Mouse (Mus musculus) hindbrain, embryonic 15.5 days (tissue): Measurements from ENCODE around the gene Cd6. TPM values are rescaled to one million over a fixed set of nuclear protein-coding genes. Genes with fewer than 3 reads are reported as not detected.
A peak's percentile ranks its signal among the peaks of the same experiment; 100 is the strongest.

Experiments used
- ATAC-seq: fragments of 200-750 bp; cut with Nextera tagmentation; 2 replicates; pipeline ENCODE4 v1.8.0; 2017; ENCODE audit warnings: low read depth, moderate number of reproducible peaks, moderate TSS enrichment; ENCODE audit not compliant: low FRiP score
- H3K27ac ChIP-seq: fragments of 300-500 bp; sonication (generic); replicated peaks from 2 replicates; pipeline ENCODE4 v1.5.1; 2015; ENCODE audit warnings: mild to moderate bottlenecking, inconsistent platforms
- H3K27me3 ChIP-seq: fragments of 300-500 bp; sonication (generic); 2 replicates; pipeline ENCODE4 v1.6.1; 2015; ENCODE audit warnings: control low read depth, inconsistent platforms
- H3K36me3 ChIP-seq: fragments of 300-500 bp; sonication (generic); 2 replicates; pipeline ENCODE4 v1.6.1; 2015; ENCODE audit warnings: control low read depth, inconsistent platforms
- H3K4me1 ChIP-seq: fragments of 300-500 bp; sonication (generic); replicated peaks from 2 replicates; pipeline ENCODE4 v1.6.1; 2015; ENCODE audit warnings: control low read depth, inconsistent platforms
- H3K4me2 ChIP-seq: fragments of 300-500 bp; sonication (generic); 2 replicates; pipeline ENCODE4 v1.6.1; 2015; ENCODE audit warnings: moderate library complexity, mild to moderate bottlenecking, inconsistent platforms
- H3K4me3 ChIP-seq: fragments of 300-500 bp; sonication (generic); 2 replicates; pipeline ENCODE4 v1.5.1; 2015; ENCODE audit warnings: mild to moderate bottlenecking, inconsistent platforms
- H3K9ac ChIP-seq: fragments of 300-500 bp; sonication (generic); 2 replicates; pipeline ENCODE4 v1.6.1; 2015; ENCODE audit warnings: inconsistent platforms
- H3K9me3 ChIP-seq: fragments of 300-500 bp; sonication (generic); 2 replicates; pipeline ENCODE4 v1.6.1; 2016; ENCODE audit warnings: control low read depth, inconsistent platforms
- WGBS: fragments of 180-500 bp; shearing (Covaris S2); methylation state at CpG from one replicate; pipeline ENCODE4 v1.1.7; 2015; 5-methylcytosine and 5-hydroxymethylcytosine counted together
- polyA plus RNA-seq: library from polyadenylated mRNA; unstranded; fragments of >200 nt; fragmentation: Nextera tagmentation; extraction: Ambion mirVana; gene quantifications from 2 replicates; pipeline ENCODE4 v1.2.1, GENCODE M21; 2015

Gene Cd6
- polyA plus RNA-seq, 1 experiment from 2014 or later = 0.10 TPM

DNA sequence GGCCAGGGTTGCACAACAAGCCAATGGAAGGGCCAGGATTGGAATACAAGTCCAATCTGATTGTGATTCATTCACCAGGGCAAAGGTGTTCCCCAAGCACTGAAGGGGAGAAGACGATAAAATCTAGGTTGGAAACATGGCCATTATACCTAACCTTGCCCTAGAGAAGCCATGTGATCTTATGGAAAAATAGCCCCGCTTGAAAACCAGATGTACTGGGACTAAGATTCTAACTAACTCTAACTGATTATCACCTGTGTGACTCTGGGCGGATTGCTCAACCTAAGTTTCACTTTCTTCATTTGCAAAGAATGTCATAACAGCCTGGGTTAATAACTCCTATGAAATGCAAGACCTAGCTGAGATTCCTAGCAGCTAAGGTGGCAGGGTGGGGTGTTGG is 25.6 kb upstream of the Cd6 start:
- peaks cover 32% of the 10 kb centered on the region for H3K36me3 ChIP-seq
- H3K9ac ChIP-seq = no peak overlapping the region
- no peaks in the 10 kb centered on the region for H3K9me3 ChIP-seq
- ATAC-seq = no peak
- no peaks in the 10 kb centered on the region for H3K27me3 ChIP-seq
- no peak overlapping the region for H3K4me3 ChIP-seq
- 91% methylated on average over 3 of the region's 3 CpGs for WGBS
- no peaks in the 10 kb centered on the region for H3K4me1 ChIP-seq
- H3K4me2 ChIP-seq = no peak overlapping the region
- no peak overlapping the region for H3K27ac ChIP-seq

DNA sequence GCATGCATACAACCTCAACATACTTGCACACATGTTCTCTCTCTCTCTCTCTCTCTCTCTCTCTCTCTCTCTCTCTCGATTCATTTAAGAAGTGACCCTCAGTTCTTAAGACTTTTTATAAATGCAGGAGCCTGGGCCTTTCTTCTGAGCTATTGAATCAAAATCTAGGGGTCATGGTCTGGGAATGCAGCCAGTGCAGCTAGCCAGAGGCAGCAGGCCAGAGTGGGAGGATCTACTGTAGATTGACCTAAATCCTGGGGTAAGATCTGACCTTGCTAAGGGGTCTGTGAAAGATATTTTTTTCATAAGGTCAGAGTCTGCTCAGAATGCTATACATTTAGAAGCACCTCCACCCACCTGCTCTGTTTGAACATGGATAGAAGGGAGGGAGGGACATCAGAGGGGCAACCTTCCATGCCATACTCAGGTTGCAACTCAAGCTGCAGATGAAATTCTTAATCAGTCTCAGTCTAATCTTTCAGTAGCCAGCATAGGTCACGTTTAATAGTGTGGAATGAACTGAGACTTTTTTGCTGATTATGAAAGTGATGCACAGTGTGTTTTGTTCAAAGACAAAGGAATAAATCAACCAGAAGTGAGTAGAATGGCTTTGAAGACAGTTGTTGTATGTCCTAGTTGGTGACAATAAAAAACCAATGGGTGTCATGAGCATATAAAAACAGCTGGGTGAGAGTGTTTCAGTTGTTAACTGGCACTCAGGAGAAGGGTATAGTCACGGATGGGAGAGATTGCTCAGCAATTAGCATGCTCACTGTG is 17.6 kb upstream of the Cd6 start:
- Histone ChIP-seq H3K4me2 (no peak overlapping the region), H3K36me3 (no peaks in the 10 kb centered on the region), H3K27me3 (no peaks in the 10 kb centered on the region), H3K9ac (no peak overlapping the region), H3K9me3 (no peaks in the 10 kb centered on the region), H3K4me3 (no peak overlapping the region), H3K4me1 (peaks cover 15% of the 10 kb centered on the region), H3K27ac (no peak overlapping the region)
- no peak for ATAC-seq
- WGBS = 32% methylated on average over 3 of the region's 3 CpGs

DNA sequence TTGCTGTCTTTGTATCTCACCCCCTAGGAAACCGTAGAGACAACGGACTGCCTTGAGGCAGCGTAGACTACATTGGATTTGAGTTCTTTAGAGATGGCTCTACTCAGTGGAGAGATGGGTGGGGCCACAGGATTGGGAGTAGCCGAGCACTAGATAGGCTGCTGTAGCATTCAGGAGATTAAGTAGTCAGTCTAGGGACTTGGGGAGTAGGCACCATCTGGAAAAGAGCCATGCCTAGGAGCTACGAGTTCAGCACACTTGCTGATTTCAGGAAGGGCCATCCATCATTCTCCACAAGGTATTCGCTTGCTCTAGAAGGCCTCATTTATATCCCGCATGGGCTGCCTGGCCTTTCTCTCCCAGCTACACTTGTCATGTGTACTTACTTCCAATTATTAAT is 16.3 kb upstream of the Cd6 start:
- Histone ChIP-seq H3K9me3 (no peaks in the 10 kb centered on the region), H3K27me3 (no peaks in the 10 kb centered on the region), H3K4me3 (no peak overlapping the region), H3K4me2 (no peak overlapping the region), H3K9ac (no peak overlapping the region), H3K27ac (peak overlapping the region; percentile 45; the same call in 1 of the 2 replicates), H3K36me3 (no peaks in the 10 kb centered on the region), H3K4me1 (peaks cover 15% of the 10 kb centered on the region)
- ATAC-seq = peak; percentile 57
- 58% methylated on average over 7 of the region's 7 CpGs for WGBS

DNA sequence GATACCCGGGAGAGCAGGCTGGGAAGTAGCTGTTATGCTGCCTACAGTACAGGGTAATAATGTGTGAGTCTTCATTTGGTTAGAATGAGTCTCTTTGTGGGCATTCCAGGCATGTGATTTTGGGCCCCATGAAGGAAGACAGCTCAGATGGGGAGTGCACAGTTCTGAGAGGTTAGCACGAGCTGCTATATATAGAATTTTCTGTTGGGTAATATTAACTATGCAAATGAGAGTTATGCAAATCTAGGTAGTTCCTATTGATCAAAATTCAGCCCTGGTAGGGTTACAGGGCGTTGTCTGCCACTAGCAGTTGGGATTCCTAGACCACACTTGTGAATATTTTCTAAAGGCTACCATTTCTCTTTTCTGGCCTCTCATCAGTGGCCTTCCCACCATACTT is 15.6 kb upstream of the Cd6 start:
- Histone ChIP-seq H3K27me3 (no peaks in the 10 kb centered on the region), H3K36me3 (no peaks in the 10 kb centered on the region), H3K4me3 (no peak overlapping the region), H3K27ac (no peak overlapping the region), H3K4me2 (no peak overlapping the region), H3K9me3 (no peaks in the 10 kb centered on the region), H3K4me1 (peaks cover 15% of the 10 kb centered on the region), H3K9ac (no peak overlapping the region)
- WGBS = 80% methylated on average over 3 of the region's 3 CpGs
- no peak for ATAC-seq

DNA sequence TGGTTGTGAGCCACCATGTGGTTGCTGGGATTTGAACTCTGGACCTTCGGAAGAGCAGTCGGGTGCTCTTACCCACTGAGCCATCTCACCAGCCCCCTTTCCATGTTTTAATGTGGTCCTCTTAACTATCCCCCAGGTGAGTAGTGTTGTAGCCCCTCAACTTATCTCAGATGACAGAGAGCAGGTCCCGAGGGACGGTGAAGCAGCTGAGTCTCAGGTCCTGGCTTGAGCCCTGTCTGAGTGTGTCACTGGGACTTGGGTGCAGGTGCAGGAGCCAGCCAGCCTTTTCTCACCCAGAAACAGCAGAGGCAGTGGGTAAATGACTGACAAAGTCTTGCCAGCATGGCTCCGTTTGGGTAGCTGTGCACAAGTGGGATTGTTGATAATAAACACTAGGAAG is 14.3 kb upstream of the Cd6 start:
- no peaks in the 10 kb centered on the region for H3K9me3 ChIP-seq
- H3K4me3 ChIP-seq = no peak overlapping the region
- H3K9ac ChIP-seq = no peak overlapping the region
- H3K27ac ChIP-seq = no peak overlapping the region
- 92% methylated on average over 5 of the region's 5 CpGs for WGBS
- H3K27me3 ChIP-seq = no peaks in the 10 kb centered on the region
- no peak for ATAC-seq
- no peaks in the 10 kb centered on the region for H3K36me3 ChIP-seq
- H3K4me1 ChIP-seq = peaks cover 15% of the 10 kb centered on the region
- H3K4me2 ChIP-seq = no peak overlapping the region

DNA sequence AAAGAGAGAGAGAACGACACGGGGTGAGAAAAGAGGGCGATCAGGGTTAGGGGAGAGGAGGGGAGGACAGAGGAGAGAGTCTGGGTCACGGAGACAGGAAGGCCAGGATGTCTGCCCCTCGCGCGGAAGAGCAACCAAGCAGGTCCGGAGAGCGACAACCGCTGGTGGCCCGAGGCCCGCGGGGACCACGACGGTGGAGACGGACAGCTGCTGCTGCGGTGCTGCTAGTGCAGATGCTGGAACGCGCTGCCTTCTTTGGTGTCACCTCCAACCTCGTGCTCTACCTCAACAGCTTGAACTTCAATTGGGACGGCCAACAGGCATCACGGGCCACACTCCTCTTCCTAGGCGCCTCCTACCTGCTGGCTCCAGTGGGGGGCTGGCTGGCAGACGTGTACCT is 13.1 kb upstream of the Cd6 start:
- no peaks in the 10 kb centered on the region for H3K36me3 ChIP-seq
- 53% methylated on average over 24 of the region's 24 CpGs for WGBS
- no peak overlapping the region for H3K4me2 ChIP-seq
- H3K9me3 ChIP-seq = no peaks in the 10 kb centered on the region
- H3K4me3 ChIP-seq = no peak overlapping the region
- H3K27ac ChIP-seq = no peak overlapping the region
- H3K27me3 ChIP-seq = no peaks in the 10 kb centered on the region
- ATAC-seq = no peak
- no peak overlapping the region for H3K9ac ChIP-seq
- H3K4me1 ChIP-seq = peaks cover 13% of the 10 kb centered on the region

DNA sequence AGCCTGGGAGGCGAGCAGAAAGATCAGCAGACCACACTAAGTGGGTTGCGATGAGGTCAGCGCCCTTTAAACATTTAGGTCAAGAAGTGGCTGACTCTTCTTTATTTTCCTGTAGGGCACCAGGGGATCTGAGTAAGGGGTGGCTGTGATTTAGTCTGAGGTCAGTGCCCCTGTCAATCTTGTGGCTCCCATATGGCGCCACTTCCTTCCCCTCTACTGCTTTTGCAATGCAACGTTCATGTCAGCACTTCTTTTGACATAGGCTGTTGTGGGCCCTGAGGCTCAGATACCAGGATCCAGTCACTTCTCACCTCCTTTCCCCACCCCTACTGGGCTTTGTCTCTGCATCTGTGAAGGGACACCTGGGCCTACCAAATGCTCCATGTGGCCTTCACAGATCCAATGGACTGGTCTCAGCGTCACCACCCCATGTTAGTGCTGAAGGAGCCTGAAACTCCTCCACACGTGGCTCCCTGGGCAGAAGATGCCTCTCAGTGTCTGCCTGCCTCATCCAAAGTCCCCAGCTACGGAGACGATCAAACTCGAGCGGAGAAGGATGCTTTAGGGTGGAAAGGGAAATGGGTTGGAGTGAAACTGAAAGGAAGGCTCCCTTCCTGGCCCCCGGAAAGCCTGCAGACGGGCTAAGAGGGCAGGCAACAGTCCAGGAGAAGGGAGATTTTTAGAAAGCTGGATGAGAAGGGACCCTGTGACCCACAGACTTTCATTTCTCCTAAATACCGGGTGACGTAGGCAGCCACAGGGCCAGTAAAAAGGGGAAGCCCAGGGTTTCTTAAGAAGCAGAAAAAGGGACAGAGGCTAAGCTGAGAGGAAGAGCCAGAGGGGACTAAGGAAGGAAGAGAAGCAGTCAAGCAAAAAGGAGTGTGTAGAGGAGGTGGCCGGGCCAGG is 12.1 kb upstream of the Cd6 start:
- H3K9ac ChIP-seq = no peak overlapping the region
- no peaks in the 10 kb centered on the region for H3K9me3 ChIP-seq
- H3K4me2 ChIP-seq = no peak overlapping the region
- WGBS = 47% methylated on average over 16 of the region's 16 CpGs
- H3K27me3 ChIP-seq = no peaks in the 10 kb centered on the region
- no peaks in the 10 kb centered on the region for H3K36me3 ChIP-seq
- no peak overlapping the region for H3K4me3 ChIP-seq
- no peak for ATAC-seq
- H3K4me1 ChIP-seq = peaks cover 11% of the 10 kb centered on the region
- H3K27ac ChIP-seq = no peak overlapping the region

DNA sequence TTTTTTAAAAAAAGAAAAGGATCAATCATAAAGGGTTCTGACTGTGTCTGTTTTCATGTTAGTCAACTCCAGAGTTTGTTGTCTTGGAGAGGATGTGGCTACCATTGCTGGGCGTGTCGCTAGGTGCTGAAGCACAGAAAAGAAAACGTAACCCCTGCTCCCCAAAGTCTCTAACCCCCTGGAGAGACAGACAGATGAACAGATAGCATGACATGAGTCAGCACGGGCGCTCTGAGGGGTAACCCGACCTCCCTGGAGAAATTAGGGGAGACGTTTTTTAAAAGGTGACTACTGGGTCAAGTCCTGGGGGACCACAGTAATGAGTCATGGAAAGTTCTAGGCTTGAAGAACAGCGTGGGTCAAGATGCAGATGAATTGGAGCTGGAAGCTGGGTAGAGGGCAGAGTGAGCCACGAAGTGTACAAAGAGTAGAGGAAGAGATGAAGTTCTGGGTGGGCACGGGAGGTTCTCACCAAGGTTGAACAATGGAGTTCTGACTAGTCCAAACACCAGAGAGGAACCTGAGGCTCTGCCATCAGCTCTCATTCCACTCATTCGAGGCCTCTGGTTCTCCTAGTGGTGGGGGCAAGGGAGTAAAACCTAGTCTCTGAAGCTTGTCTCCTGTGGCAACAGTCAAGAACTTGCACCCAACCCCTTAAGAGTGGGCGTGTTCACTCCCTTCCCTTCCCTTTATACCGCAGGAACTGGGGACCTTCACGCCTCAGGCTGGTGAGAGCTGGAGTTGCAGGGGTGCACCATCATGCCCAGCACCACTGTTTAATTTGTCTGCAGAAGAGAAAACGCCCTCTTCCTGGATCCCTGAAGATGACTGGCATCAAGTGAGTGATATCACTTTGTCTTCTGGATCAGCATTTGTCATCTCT is 9.4 kb upstream of the Cd6 start, which contains the start of gene Slc15a3:
Slc15a3 (plus strand) TSS at position 718 of the 883 bp plus-strand sequence.
- no peak for ATAC-seq
- H3K4me2 ChIP-seq = no peak within 1 kb of the TSS
- no peaks in the 10 kb centered on the region for H3K27me3 ChIP-seq
- H3K9ac ChIP-seq = no peak within 1 kb of the TSS
- H3K4me1 ChIP-seq = no peaks in the 10 kb centered on the region
- H3K27ac ChIP-seq = no peak within 1 kb of the TSS
- H3K36me3 ChIP-seq = no peaks in the 10 kb centered on the region
- WGBS = 82% methylated on average over 15 of the region's 15 CpGs
- no peak within 1 kb of the TSS for H3K4me3 ChIP-seq
- H3K9me3 ChIP-seq = no peaks in the 10 kb centered on the region

DNA sequence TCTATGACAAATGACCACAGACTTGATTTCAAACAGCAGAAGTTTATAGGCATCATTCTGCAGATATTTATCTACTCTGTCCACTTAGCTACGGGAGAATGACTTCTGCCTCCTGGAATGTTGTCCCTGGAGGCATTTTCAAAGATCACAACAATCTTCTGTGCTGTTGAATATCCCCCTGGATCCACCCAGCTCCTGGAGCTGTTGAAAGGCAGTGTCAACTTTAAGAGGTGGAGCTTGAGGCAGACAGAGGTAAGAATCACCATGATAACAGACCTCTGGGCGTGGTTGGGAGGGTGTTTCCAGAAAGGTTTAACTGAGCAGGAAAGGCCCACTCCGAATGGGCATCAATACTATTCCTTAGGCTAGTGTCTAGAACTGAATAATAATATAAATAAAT is 5.8 kb upstream of the Cd6 start:
- 78% methylated on average over 3 of the region's 3 CpGs for WGBS
- no peak overlapping the region for H3K9ac ChIP-seq
- H3K4me2 ChIP-seq = no peak overlapping the region
- H3K9me3 ChIP-seq = no peaks in the 10 kb centered on the region
- no peak for ATAC-seq
- no peak overlapping the region for H3K4me3 ChIP-seq
- no peaks in the 10 kb centered on the region for H3K36me3 ChIP-seq
- no peak overlapping the region for H3K27ac ChIP-seq
- H3K4me1 ChIP-seq = no peaks in the 10 kb centered on the region
- H3K27me3 ChIP-seq = no peaks in the 10 kb centered on the region

DNA sequence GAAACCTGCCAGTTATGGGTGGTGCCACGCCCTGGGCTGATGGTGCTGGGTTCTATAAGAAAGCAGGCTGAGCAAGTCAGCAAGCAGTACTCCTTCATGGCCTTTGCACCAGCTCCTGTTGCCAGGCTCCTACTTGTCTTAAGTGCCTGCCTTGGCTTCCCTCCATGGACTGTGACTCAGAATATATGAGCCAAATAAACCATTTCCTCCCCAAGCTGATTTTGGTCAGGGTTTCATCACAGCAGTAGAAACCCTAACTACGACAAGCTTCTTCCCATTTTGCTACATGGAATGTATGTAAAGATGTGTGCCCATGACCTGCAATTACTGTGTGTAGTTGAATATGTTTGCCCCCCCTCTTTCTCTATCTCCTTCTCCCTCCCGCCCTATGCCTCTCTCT is 3.8 kb upstream of the Cd6 start:
- Histone ChIP-seq H3K4me3 (no peak overlapping the region), H3K36me3 (no peaks in the 10 kb centered on the region), H3K4me1 (no peaks in the 10 kb centered on the region), H3K4me2 (no peak overlapping the region), H3K9me3 (no peaks in the 10 kb centered on the region), H3K27ac (no peak overlapping the region), H3K9ac (no peak overlapping the region), H3K27me3 (no peaks in the 10 kb centered on the region)
- no peak for ATAC-seq
- 78% methylated on average over 3 of the region's 3 CpGs for WGBS

DNA sequence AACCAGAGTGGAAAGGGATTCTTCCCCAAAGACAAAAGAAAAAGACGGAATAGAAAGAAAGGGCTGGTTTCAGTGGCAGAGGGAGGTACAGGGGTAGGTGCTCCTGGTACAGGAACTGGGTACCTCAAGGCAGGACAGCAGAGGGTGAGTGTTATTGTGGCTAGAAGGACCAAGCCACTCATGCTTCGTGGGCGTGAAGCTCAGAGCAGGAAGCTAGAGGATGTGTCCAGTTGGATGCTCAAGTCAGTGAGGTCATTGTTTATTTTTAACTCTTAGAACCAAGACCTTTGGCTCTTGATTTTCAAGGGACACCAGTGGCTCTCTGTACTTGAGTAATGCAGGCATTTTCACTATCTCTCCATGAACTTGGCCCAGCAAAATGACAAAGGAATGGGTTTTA is 2.2 kb upstream of the Cd6 start:
- H3K27ac ChIP-seq = no peak overlapping the region
- H3K9me3 ChIP-seq = no peaks in the 10 kb centered on the region
- WGBS = 79% methylated on average over 3 of the region's 3 CpGs
- H3K4me2 ChIP-seq = no peak overlapping the region
- H3K9ac ChIP-seq = no peak overlapping the region
- no peak for ATAC-seq
- no peaks in the 10 kb centered on the region for H3K36me3 ChIP-seq
- H3K27me3 ChIP-seq = no peaks in the 10 kb centered on the region
- H3K4me3 ChIP-seq = no peak overlapping the region
- no peaks in the 10 kb centered on the region for H3K4me1 ChIP-seq

DNA sequence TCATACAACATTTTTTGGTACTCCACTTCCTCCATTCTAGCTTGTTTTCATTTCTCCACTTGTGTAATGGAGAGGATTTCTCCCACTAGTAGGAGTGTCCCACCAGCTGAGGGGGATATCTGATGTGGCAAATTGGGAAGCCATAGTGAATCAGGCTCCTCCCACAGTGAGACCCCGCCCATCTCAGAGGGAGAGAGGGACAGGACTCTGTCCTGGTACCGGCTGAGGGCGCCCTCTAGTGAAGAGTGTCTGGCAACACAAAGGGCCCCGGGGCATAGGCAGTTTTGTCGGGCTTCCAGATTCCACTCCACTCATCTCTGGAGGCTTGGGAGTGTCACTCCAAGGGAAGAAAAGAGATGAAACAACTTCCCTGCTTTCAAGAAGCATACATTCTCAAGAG is 1.6 kb upstream of the Cd6 start:
- no peaks in the 10 kb centered on the region for H3K4me1 ChIP-seq
- no peak for ATAC-seq
- 12% methylated on average over 5 of the region's 5 CpGs for WGBS

More for the DNA sequence above, 1.6 kb upstream of the Cd6 start:
- no peaks in the 10 kb centered on the region for H3K9me3 ChIP-seq
- no peaks in the 10 kb centered on the region for H3K36me3 ChIP-seq
- H3K27me3 ChIP-seq = no peaks in the 10 kb centered on the region
- no peak overlapping the region for H3K4me3 ChIP-seq
- H3K9ac ChIP-seq = no peak overlapping the region
- H3K4me2 ChIP-seq = no peak overlapping the region
- H3K27ac ChIP-seq = no peak overlapping the region
